Mouse (Mus musculus): ENCODE measurements around the gene Olfr720. TPM values are rescaled to one million over a fixed set of nuclear protein-coding genes. Genes with fewer than 3 reads are reported as not detected.

The Olfr720 gene
- polyA plus RNA-seq (2012; rRNA removed; ENCODE audit: low replicate concordance) = not detected in 2 replicates

GRCm38 (mm10) chr14:14186738-14187137 is at the start of gene Olfr720:
Olfr720 (minus strand) TSS chr14:14186838.

Other genes starting within 250 kb of the Olfr720 start
- 22.3 and 29.3 TPM in 2 replicates for gene Atxn7, start 225.4 kb downstream of the Olfr720 start, polyA plus RNA-seq (2012; rRNA removed; ENCODE audit: low replicate concordance)
- 28.3 and 29.2 TPM in 2 replicates for gene Thoc7, start 225.0 kb downstream of the Olfr720 start, polyA plus RNA-seq (2012; rRNA removed; ENCODE audit: low replicate concordance)
- gene Psmd6, start 65.9 kb downstream of the Olfr720 start, polyA plus RNA-seq (2012; rRNA removed; ENCODE audit: low replicate concordance) = 31.5 and 43.6 TPM in 2 replicates
- not detected in 2 replicates for gene Olfr31, start 136.0 kb upstream of the Olfr720 start, polyA plus RNA-seq (2012; rRNA removed; ENCODE audit: low replicate concordance)
- 34.7 and 89.4 TPM in 2 replicates for gene Il3ra, start 159.4 kb upstream of the Olfr720 start, polyA plus RNA-seq (2012; rRNA removed; ENCODE audit: low replicate concordance)
- not detected in 2 replicates for gene Olfr721-ps1, start 214.5 kb upstream of the Olfr720 start, polyA plus RNA-seq (2012; rRNA removed; ENCODE audit: low replicate concordance)

Measured in subcutaneous adipose tissue, adult 2 months (tissue).